Mouse (Mus musculus) c-Kit-positive CD71-positive TER-119-negative erythroid progenitor cells, embryonic 14.5 days (primary cell): ENCODE measurements around the gene Zfp90.
"Not testable (repeated sequence)": the region's sequence is repeated elsewhere in the genome, so short reads cannot be mapped to it uniquely, and the experiment has no call there.

Experiments used
- DNase-seq: peaks from one replicate; pipeline ENCODE4 v3.0.0-alpha.2; 2013; ENCODE audit warnings: low read depth

Gene Zfp90

GRCm38 (mm10) chr8:106415182-106415971 lies at the start of gene Zfp90:
TSS of gene Zfp90 (plus strand) at chr8:106415327.
- DNase-seq: peak; percentile 82

- DNase-seq: peak; percentile 2
Observed at GRCm38 (mm10) chr8:106368501-106368900, 46.6 kb upstream of the Zfp90 start.

- DNase-seq: no peak
Observed at GRCm38 (mm10) chr8:106369069-106369468, 46.1 kb upstream of the Zfp90 start.

- DNase-seq: no peak
Observed at GRCm38 (mm10) chr8:106375957-106376356, 39.2 kb upstream of the Zfp90 start.

- no peak for DNase-seq
Observed at GRCm38 (mm10) chr8:106376862-106377261, 38.3 kb upstream of the Zfp90 start.

GRCm38 (mm10) chr8:106378501-106379048 lies 36.6 kb upstream of the Zfp90 start:
- no peak for DNase-seq

GRCm38 (mm10) chr8:106379357-106379756 lies 35.8 kb upstream of the Zfp90 start:
- no peak for DNase-seq

GRCm38 (mm10) chr8:106381026-106381425 lies 34.1 kb upstream of the Zfp90 start:
- DNase-seq: no peak

GRCm38 (mm10) chr8:106387801-106388415 lies 27.2 kb upstream of the Zfp90 start:
- DNase-seq: no peak

GRCm38 (mm10) chr8:106394493-106394892 lies 20.6 kb upstream of the Zfp90 start:
- no peak for DNase-seq

- DNase-seq: no peak
Observed at GRCm38 (mm10) chr8:106399694-106400093, 15.4 kb upstream of the Zfp90 start.

GRCm38 (mm10) chr8:106400181-106400580 lies 14.9 kb upstream of the Zfp90 start:
- DNase-seq: no peak

- DNase-seq: peak; percentile 31
Observed at GRCm38 (mm10) chr8:106403246-106403933, 11.7 kb upstream of the Zfp90 start.

GRCm38 (mm10) chr8:106404825-106405224 lies 10.3 kb upstream of the Zfp90 start:
- DNase-seq: no peak

GRCm38 (mm10) chr8:106405810-106406209 lies 9.3 kb upstream of the Zfp90 start:
- no peak for DNase-seq

- no peak for DNase-seq
Observed at GRCm38 (mm10) chr8:106410055-106410454, 5.1 kb upstream of the Zfp90 start.

- no peak for DNase-seq
Observed at GRCm38 (mm10) chr8:106410564-106410963, 4.6 kb upstream of the Zfp90 start.

GRCm38 (mm10) chr8:106411783-106412451 lies 3.2 kb upstream of the Zfp90 start:
- peak; percentile 66 for DNase-seq

GRCm38 (mm10) chr8:106417692-106418091 lies 2.6 kb downstream of the Zfp90 start:
- no peak for DNase-seq

GRCm38 (mm10) chr8:106431088-106431487 lies 16.0 kb downstream of the Zfp90 start:
- DNase-seq: no peak

GRCm38 (mm10) chr8:106431952-106432351 lies 16.8 kb downstream of the Zfp90 start:
- DNase-seq: not testable (repeated sequence)

- peak; percentile 52 for DNase-seq
Observed at GRCm38 (mm10) chr8:106432954-106433570, 17.9 kb downstream of the Zfp90 start.
